Mouse (Mus musculus) CH12.LX (cell line): ENCODE results near the gene Yeats2.

Experiments
- CHD2 ChIP-seq: IDR thresholded peaks from 2 replicates; pipeline ENCODE4 v1.6.1; 2011; ENCODE audit warnings: low read length, improper control_type of control experiment
- CTCF ChIP-seq, 2 experiments: IDR thresholded peaks in 1 of 2; conservative IDR thresholded peaks in 1 of 2; 2 replicates each; pipeline ENCODE4 v1.5.1; 2011 to 2012; ENCODE audit warnings: low read depth in 2 of 2, low read length in 2 of 2, improper control_type of control experiment in 1 of 2, inconsistent platforms in 1 of 2, mild to moderate bottlenecking in 1 of 2, moderate library complexity in 1 of 2
- SMC3 ChIP-seq: IDR thresholded peaks from 2 replicates; pipeline ENCODE4 v1.6.1; 2011; ENCODE audit warnings: low read depth, low read length, improper control_type of control experiment

GRCm38 (mm10) chr16:20192043-20192442 lies 51.2 kb downstream of the Yeats2 start:
- TF ChIP-seq SMC3 = no peak
- TF ChIP-seq CHD2 = no peak
- TF ChIP-seq CTCF (conservative IDR thresholded peaks at IDR 0.05 in 1 of 2, IDR thresholded peaks at IDR 0.05 in 1 of 2; ENCODE audit: low read depth in 2 of 2, low read length in 2 of 2) = no peak
